Mouse (Mus musculus): ENCODE measurements at regions not wholly inside any gene's neighbourhood (a gene's known extent, or its start where the extent isn't known, plus 50 kb on each side); places are given as distances from the start of the nearest gene placed in this dataset.

DNA sequence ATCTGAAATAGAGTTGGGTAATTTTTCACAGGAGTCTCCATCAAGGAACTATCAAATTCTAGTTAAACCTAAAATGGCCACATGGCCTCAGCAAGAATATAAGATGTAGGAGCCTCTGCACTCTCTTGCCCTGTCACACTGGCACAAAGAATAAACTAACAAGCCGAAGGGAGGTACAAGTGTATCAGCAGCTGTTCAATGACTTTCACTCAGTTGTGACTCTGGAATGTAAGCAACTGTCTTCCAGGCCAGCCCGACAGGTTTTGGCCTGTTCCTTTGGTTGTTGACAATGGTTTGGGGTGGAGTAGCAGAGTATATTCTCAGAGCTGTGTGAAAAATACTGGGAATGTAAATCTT, 62.0 kb upstream of the Slc9a9 start:
- TF ChIP-seq CHD2 (IDR thresholded peaks at IDR 0.05; ENCODE audit: low read depth, low read length) (no peak), MAFK (IDR thresholded peaks at IDR 0.05; ENCODE audit: insufficient read depth, low read depth, low read length) (no peak), ZC3H11A (IDR thresholded peaks at IDR 0.05; ENCODE audit: borderline replicate concordance, low read depth, low read length) (no peak), HCFC1 (IDR thresholded peaks at IDR 0.05; ENCODE audit: borderline replicate concordance, insufficient read depth, low read length) (no peak), ZNF384 (IDR thresholded peaks at IDR 0.05; ENCODE audit: low read depth, low read length) (no peak)
- H3K4me1 ChIP-seq (ENCODE audit: control insufficient read depth in 2 of 2, insufficient read depth in 2 of 2, low read length in 2 of 2, poor library complexity in 1 of 2) = no peaks in the 10 kb centered on the region
- no peak for DNase-seq (ENCODE audit: low read depth, low spot score)
- in situ Hi-C loops (cut with MboI; ENCODE audit: low sequenced_read_pairs in 2 of 2, unreplicated experiment in 2 of 2) = no loop called here
- no peaks in the 10 kb centered on the region for H3K36me3 ChIP-seq (ENCODE audit: control insufficient read depth, insufficient read depth, low read length, poor library complexity, severe bottlenecking)
- no peak overlapping the region for H3K4me3 ChIP-seq (ENCODE audit: insufficient read depth in 1 of 2, low read depth in 1 of 2, low read length in 2 of 2, poor library complexity in 1 of 2, severe bottlenecking in 1 of 2)
- no peak overlapping the region for H3K9ac ChIP-seq (ENCODE audit: insufficient read depth, low read depth, low read length, poor library complexity, severe bottlenecking)
- H3K27ac ChIP-seq (ENCODE audit: insufficient read depth, low read depth, low read length, poor library complexity, severe bottlenecking) = no peak overlapping the region
- H3K9me3 ChIP-seq (ENCODE audit: control insufficient read depth, insufficient read depth, low read depth, low read length) = no peaks in the 10 kb centered on the region

DNA sequence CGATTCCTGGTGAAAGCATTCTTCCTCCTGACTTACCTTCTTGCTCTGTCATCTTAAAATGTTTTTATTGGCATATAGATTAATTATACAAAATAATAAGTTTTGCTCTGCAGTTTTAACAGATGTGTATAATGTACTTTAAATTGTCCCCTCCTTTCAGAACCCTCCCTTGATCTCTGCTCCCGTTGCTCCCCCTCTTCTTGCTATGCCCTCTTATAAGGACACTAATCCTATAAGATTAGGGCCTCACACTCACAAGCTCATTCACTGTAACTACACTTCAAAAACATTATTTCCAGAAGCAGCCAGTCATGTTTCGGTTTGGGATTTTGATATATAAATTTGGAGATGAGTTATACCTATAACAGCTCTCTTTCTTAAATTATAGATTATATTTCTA, 59.6 kb upstream of the Slc9a9 start:
- H3K36me3 ChIP-seq (ENCODE audit: control insufficient read depth, insufficient read depth, low read length, poor library complexity, severe bottlenecking) = no peaks in the 10 kb centered on the region
- DNase-seq (ENCODE audit: low read depth, low spot score) = no peak
- no peak overlapping the region for H3K4me3 ChIP-seq (ENCODE audit: insufficient read depth in 1 of 2, low read depth in 1 of 2, low read length in 2 of 2, poor library complexity in 1 of 2, severe bottlenecking in 1 of 2)
- no peaks in the 10 kb centered on the region for H3K4me1 ChIP-seq (ENCODE audit: control insufficient read depth in 2 of 2, insufficient read depth in 2 of 2, low read length in 2 of 2, poor library complexity in 1 of 2)
- TF ChIP-seq ZC3H11A (IDR thresholded peaks at IDR 0.05; ENCODE audit: borderline replicate concordance, low read depth, low read length) (no peak), HCFC1 (IDR thresholded peaks at IDR 0.05; ENCODE audit: borderline replicate concordance, insufficient read depth, low read length) (no peak)
- H3K9me3 ChIP-seq (ENCODE audit: control insufficient read depth, insufficient read depth, low read depth, low read length) = no peaks in the 10 kb centered on the region
- no peak overlapping the region for H3K27ac ChIP-seq (ENCODE audit: insufficient read depth, low read depth, low read length, poor library complexity, severe bottlenecking)
- no peak overlapping the region for H3K9ac ChIP-seq (ENCODE audit: insufficient read depth, low read depth, low read length, poor library complexity, severe bottlenecking)
- in situ Hi-C loops (cut with MboI; ENCODE audit: low sequenced_read_pairs in 2 of 2, unreplicated experiment in 2 of 2) = no loop called here

DNA sequence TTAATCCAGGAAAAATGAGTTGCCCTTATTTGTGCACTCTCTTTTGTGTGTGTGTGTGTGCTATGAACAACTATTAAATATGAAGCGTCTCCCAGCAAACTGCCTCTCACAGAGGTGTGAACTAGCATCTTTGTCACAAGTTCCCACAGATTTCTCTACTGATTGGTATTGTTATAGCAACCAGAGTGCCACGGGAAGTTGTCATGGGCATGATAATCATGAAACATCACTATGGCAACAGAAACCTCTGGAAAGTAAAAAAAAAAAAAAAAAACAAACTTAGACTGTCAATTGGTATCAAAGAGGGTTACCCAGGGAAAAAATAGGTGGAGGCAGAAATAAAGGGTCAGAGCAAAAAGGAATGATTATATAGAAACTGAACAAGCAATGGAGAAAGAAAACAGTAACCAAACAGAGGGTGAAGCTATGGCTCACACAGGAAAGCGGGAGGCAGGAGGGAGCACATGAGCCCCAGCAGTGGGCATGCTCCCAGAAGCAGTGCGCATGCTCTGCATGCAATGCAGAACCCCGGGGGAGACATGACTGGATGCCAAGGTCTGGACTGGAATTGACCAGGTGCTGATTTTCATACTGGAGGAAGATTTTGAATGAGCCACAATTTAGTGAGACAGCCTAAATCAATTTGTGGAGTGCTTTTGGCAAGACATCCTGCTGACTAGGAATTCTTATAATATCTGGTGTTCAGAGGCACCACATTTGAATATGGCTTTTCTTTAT, 58.9 kb upstream of the Slc9a9 start:
- Histone ChIP-seq H3K9ac (ENCODE audit: insufficient read depth, low read depth, low read length, poor library complexity, severe bottlenecking) (no peak overlapping the region), H3K9me3 (ENCODE audit: control insufficient read depth, insufficient read depth, low read depth, low read length) (no peaks in the 10 kb centered on the region), H3K27ac (ENCODE audit: insufficient read depth, low read depth, low read length, poor library complexity, severe bottlenecking) (no peak overlapping the region), H3K4me3 (ENCODE audit: insufficient read depth in 1 of 2, low read depth in 1 of 2, low read length in 2 of 2, poor library complexity in 1 of 2, severe bottlenecking in 1 of 2) (no peak overlapping the region), H3K4me1 (ENCODE audit: control insufficient read depth in 2 of 2, insufficient read depth in 2 of 2, low read length in 2 of 2, poor library complexity in 1 of 2) (no peaks in the 10 kb centered on the region), H3K36me3 (ENCODE audit: control insufficient read depth, insufficient read depth, low read length, poor library complexity, severe bottlenecking) (no peaks in the 10 kb centered on the region)
- DNase-seq (ENCODE audit: low read depth, low spot score) = no peak
- TF ChIP-seq ZC3H11A (IDR thresholded peaks at IDR 0.05; ENCODE audit: borderline replicate concordance, low read depth, low read length) = no peak
- TF ChIP-seq CHD2 (IDR thresholded peaks at IDR 0.05; ENCODE audit: low read depth, low read length) = no peak
- no peak for TF ChIP-seq HCFC1 (IDR thresholded peaks at IDR 0.05; ENCODE audit: borderline replicate concordance, insufficient read depth, low read length)
- TF ChIP-seq MAFK (IDR thresholded peaks at IDR 0.05; ENCODE audit: insufficient read depth, low read depth, low read length) = no peak
- TF ChIP-seq ZNF384 (IDR thresholded peaks at IDR 0.05; ENCODE audit: low read depth, low read length) = no peak
- in situ Hi-C loops (cut with MboI; ENCODE audit: low sequenced_read_pairs in 2 of 2, unreplicated experiment in 2 of 2) = no loop called here

GRCm38 (mm10) chr9:94613891-94614671, 55.6 kb upstream of the Slc9a9 start:
- DNase-seq (ENCODE audit: low read depth, low spot score) = peak; percentile 24
- H3K9ac ChIP-seq (ENCODE audit: insufficient read depth, low read depth, low read length, poor library complexity, severe bottlenecking) = no peak overlapping the region
- no peaks in the 10 kb centered on the region for H3K4me1 ChIP-seq (ENCODE audit: control insufficient read depth in 2 of 2, insufficient read depth in 2 of 2, low read length in 2 of 2, poor library complexity in 1 of 2)
- TF ChIP-seq CHD2 (IDR thresholded peaks at IDR 0.05; ENCODE audit: low read depth, low read length) (no peak), MAFK (IDR thresholded peaks at IDR 0.05; ENCODE audit: insufficient read depth, low read depth, low read length) (no peak), ZC3H11A (IDR thresholded peaks at IDR 0.05; ENCODE audit: borderline replicate concordance, low read depth, low read length) (peak; percentile 48; the same call in 1 of the 2 replicates)
- H3K9me3 ChIP-seq (ENCODE audit: control insufficient read depth, insufficient read depth, low read depth, low read length) = no peaks in the 10 kb centered on the region
- no peak overlapping the region for H3K27ac ChIP-seq (ENCODE audit: insufficient read depth, low read depth, low read length, poor library complexity, severe bottlenecking)
- no peaks in the 10 kb centered on the region for H3K36me3 ChIP-seq (ENCODE audit: control insufficient read depth, insufficient read depth, low read length, poor library complexity, severe bottlenecking)
- H3K4me3 ChIP-seq (ENCODE audit: insufficient read depth in 1 of 2, low read depth in 1 of 2, low read length in 2 of 2, poor library complexity in 1 of 2, severe bottlenecking in 1 of 2) = no peak overlapping the region
- in situ Hi-C loops (cut with MboI; ENCODE audit: low sequenced_read_pairs in 2 of 2, unreplicated experiment in 2 of 2) = no loop called here

Measured in ES-E14 (cell line).